Mouse (Mus musculus) olfactory bulb, adult 2 months (tissue): ENCODE results near the gene Tapbp. TPM values are rescaled to one million over a fixed set of nuclear protein-coding genes. Genes with fewer than 3 reads are reported as not detected.

Experiments used
- H3K27ac ChIP-seq: fragments of 200-500 bp; 2 replicates; pipeline ENCODE4 v1.5.1; 2012; ENCODE audit warnings: low read depth, low read length; ENCODE audit not compliant: insufficient read depth
- H3K4me1 ChIP-seq: fragments of 200-500 bp; 2 replicates; pipeline ENCODE4 v1.6.1; 2012; ENCODE audit warnings: low read length; ENCODE audit not compliant: control insufficient read depth, insufficient read depth
- H3K4me3 ChIP-seq: fragments of 200-500 bp; 2 replicates; pipeline ENCODE4 v1.5.1; 2012; ENCODE audit warnings: mild to moderate bottlenecking, low read depth, low read length, moderate library complexity; ENCODE audit not compliant: insufficient read depth
- CTCF ChIP-seq: fragments of 200-500 bp; IDR thresholded peaks from 2 replicates; pipeline ENCODE4 v1.5.1; 2012; ENCODE audit warnings: low read depth, mild to moderate bottlenecking, low read length, moderate library complexity; ENCODE audit not compliant: insufficient read depth
- POLR2A ChIP-seq: fragments of 200-500 bp; IDR thresholded peaks from 2 replicates; pipeline ENCODE4 v1.6.1; 2012; ENCODE audit warnings: mild to moderate bottlenecking, low read depth, low read length, moderate library complexity; ENCODE audit not compliant: insufficient read depth
- WGBS: fragments of 180-500 bp; shearing (Covaris S2); methylation state at CpG from one replicate; pipeline ENCODE4 v1.1.7; 2018; 5-methylcytosine and 5-hydroxymethylcytosine counted together
- polyA plus RNA-seq: library from polyadenylated mRNA; stranded (reverse); fragments of >200 nt; gene quantifications from 2 replicates; pipeline ENCODE4 v1.2.4, GENCODE M21; 2012; ENCODE audit warnings: low replicate concordance; ENCODE audit not compliant: missing spikeins, insufficient read depth, insufficient read length

The Tapbp gene
- polyA plus RNA-seq, 1 experiment: 118 TPM

DNA sequence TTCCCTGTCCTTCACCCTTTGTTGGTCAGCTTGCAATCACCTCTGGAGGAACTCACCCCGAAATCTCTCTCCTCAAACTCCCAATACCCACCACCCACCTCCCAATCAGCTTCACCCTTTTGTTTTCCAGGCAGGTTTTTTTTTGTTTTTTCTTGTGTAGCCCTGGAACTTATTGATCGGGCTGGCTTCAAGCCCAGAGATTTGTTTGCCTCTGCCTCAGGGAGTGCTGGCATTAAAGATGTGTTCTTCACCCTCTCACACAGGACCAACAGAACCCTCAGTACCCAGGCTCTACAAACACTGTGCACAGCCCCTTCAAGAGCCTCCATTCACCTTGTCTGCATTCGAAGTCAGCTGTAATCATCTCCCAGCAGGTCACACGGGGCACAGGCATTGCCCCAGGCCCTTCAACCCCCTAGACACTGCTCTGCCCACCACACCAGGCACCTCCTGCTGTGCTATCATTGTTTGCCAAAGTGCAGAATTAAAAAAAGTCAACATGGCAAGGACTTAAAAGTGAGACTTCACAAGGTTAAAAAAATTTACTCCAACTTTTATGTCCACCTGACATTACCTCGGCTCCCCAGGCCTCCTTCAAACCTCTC is 38.4 kb downstream of the Tapbp start:
- Histone ChIP-seq H3K4me1 (peaks cover 36% of the 10 kb centered on the region), H3K4me3 (no peak overlapping the region; the same call in 1 of the 2 replicates), H3K27ac (no peak overlapping the region)
- WGBS: 27% methylated on average over 5 of the region's 5 CpGs
- TF ChIP-seq CTCF: no peak
- no peak for TF ChIP-seq POLR2A

- H3K4me1 ChIP-seq: peaks cover 29% of the 10 kb centered on the region
Observed at GRCm38 (mm10) chr17:33954646-33955554, 39.2 kb downstream of the Tapbp start.

DNA sequence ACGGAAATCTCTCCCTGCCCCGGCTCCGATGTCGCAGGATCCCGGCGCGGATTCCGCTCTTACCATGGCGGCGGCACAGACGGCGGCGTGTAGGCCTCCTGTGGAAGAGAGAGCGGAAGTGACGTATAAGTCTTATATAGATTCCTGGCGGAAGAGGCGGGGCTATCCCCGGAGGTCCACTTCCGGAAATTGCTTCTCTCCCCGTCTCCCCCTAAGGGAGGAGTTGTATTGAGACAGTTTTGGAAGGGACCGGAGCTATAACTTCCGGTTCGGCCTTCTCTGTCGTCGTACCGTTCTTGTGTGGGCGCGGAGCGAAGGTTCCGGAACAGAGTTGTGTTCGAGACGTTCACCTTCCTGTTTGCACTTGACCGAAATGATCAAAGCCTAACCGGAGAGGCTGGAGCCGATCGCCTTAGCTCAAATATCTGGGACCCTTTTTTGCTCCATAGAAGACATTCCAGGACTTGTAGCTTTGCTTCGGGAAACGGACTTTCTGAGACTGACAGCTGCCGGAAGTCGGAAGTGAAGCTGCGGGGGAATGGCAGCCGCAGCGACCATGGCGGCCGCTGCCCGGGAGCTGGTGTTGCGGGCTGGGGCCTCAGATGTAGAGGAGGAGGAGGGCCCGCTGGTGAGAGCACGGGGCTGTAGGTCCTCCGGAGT is 40.0 kb downstream of the Tapbp start, which contains the start of the genes Vps52 and Rps18:
Vps52 (plus strand) TSS at position 258 of the 660 bp plus-strand sequence.
Rps18 (minus strand) TSS at position 447 of the 660 bp plus-strand sequence.
- H3K4me3 ChIP-seq: peak within 1 kb of the TSS; percentile 83
- H3K4me1 ChIP-seq: peaks cover 21% of the 10 kb centered on the region
- WGBS: under 1% methylated on average over 50 of the region's 50 CpGs
- TF ChIP-seq CTCF (no peak), POLR2A (peak; percentile 97)
- H3K27ac ChIP-seq: peak within 1 kb of the TSS; percentile 84

More at GRCm38 (mm10) chr17:33954646-33955554, 39.2 kb downstream of the Tapbp start:
- WGBS: under 1% methylated on average over 33 of the region's 33 CpGs
- TF ChIP-seq CTCF (no peak), POLR2A (no peak)
- peak overlapping the region; percentile 83 for H3K4me3 ChIP-seq
- H3K27ac ChIP-seq: peak overlapping the region; percentile 30; the same call in 1 of the 2 replicates

DNA sequence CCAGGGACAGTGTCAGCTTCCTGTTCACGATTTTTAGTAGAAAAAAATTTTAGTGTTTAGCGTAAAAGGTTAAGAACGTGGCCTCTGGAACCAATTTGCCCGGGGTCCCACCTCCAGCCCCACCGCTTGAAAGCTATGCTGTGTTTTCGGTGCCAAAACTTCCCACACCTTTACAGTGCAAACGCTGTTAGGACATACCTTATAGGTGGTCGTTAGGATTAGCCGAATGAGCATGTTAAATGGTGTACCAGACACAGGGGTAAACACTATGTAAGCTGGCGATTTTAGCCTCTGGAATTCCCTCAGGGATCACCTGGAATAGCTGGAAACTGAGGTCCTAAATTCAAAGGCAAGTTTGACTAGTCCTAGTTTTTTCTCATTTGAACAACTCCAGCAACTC is 40.6 kb downstream of the Tapbp start:
- Histone ChIP-seq H3K4me3 (peak overlapping the region; percentile 76), H3K27ac (no peak overlapping the region), H3K4me1 (peaks cover 19% of the 10 kb centered on the region)
- TF ChIP-seq POLR2A (no peak), CTCF (no peak)
- WGBS: 6% methylated on average over 10 of the region's 10 CpGs

GRCm38 (mm10) chr17:33957493-33957892 is 41.8 kb downstream of the Tapbp start:
- WGBS: 83% methylated on average over 6 of the region's 6 CpGs
- H3K4me3 ChIP-seq: no peak overlapping the region
- peaks cover 12% of the 10 kb centered on the region for H3K4me1 ChIP-seq
- TF ChIP-seq POLR2A (no peak), CTCF (no peak)
- no peak overlapping the region for H3K27ac ChIP-seq

- WGBS: 95% methylated on average over 11 of the region's 11 CpGs
- no peak for TF ChIP-seq POLR2A
- no peak for TF ChIP-seq CTCF
- H3K27ac ChIP-seq: no peak overlapping the region
- H3K4me3 ChIP-seq: no peak overlapping the region
- H3K4me1 ChIP-seq: peaks cover 12% of the 10 kb centered on the region
Observed at GRCm38 (mm10) chr17:33958451-33958850, 42.8 kb downstream of the Tapbp start.

- no peak overlapping the region for H3K4me3 ChIP-seq
- peaks cover 11% of the 10 kb centered on the region for H3K4me1 ChIP-seq
- TF ChIP-seq POLR2A: no peak
- TF ChIP-seq CTCF: no peak
- no peak overlapping the region for H3K27ac ChIP-seq
- 94% methylated on average over 13 of the region's 13 CpGs for WGBS
Observed at GRCm38 (mm10) chr17:33959135-33959534, 43.4 kb downstream of the Tapbp start.

- Histone ChIP-seq H3K4me3 (no peak overlapping the region), H3K4me1 (peaks cover 4% of the 10 kb centered on the region), H3K27ac (no peak overlapping the region)
- 93% methylated on average over 15 of the region's 15 CpGs for WGBS
- TF ChIP-seq POLR2A (no peak), CTCF (no peak)
Observed at GRCm38 (mm10) chr17:33959948-33960347, 44.2 kb downstream of the Tapbp start.

DNA sequence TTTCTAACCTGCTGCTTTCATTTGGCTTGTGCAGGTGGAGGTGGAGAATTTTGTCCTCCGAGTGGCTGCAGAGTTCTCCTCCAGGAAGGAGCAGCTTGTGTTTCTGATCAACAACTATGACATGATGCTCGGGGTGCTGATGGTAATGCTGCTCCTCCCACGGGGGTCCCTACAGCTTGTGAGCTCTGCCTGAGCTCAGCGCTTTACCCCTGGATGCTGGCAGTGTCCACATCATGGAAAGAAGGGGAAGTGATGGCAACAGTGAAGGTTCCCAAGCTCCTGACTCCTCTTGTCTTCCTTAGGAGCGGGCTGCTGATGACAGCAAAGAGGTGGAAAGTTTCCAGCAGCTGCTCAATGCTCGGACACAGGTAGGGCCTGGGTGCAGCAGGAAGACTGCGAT is 47.2 kb downstream of the Tapbp start:
- no peak overlapping the region for H3K4me3 ChIP-seq
- H3K4me1 ChIP-seq: peaks cover under 1% of the 10 kb centered on the region; the same call in 1 of the 2 replicates
- H3K27ac ChIP-seq: no peak overlapping the region
- no peak for TF ChIP-seq POLR2A
- TF ChIP-seq CTCF: no peak
- WGBS: 96% methylated on average over 7 of the region's 7 CpGs
